Mouse (Mus musculus): ENCODE results near the gene Hoxd4.

GRCm38 (mm10) chr2:74704999-74705466, 6.7 kb upstream of the Hoxd4 start:
- TF ChIP-seq POLR2A (IDR thresholded peaks at IDR 0.05; ENCODE audit: insufficient read depth, low read depth, low read length) (no peak), CTCF (IDR thresholded peaks at IDR 0.05) (0 out of 2 replicates have a peak, but pooled peaks have one; percentile 13), EP300 (IDR thresholded peaks at IDR 0.05; ENCODE audit: insufficient read depth, low read depth, low read length) (no peak)

Data from heart, adult 2 months (tissue).